Comparison of ENCODE assay signal across 29 mouse cellular contexts in the genomic region with DNA sequence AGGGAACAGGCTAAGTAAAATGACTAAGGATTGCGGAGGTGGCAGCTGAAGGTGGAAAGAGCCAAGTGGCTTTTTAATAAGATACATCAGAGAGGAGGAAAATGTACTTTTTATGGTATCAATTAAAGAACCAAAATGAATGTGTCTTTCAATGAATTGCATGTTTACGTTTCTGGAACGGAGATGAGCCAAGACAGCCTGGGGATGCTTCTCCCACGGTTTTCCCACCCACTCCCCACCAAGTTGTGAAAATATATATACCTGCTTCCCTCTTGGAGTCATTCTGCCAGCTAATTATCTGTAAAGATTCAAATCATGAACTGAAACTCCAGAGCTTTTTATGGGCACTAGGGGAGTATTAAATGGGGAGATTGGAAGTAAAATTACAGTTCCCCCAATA.
A peak's percentile ranks its signal among the peaks of the same experiment; 100 is the strongest.
DNase-seq lines count a peak whose midpoint lies in the region; ATAC-seq lines count a peak whose summit lies in the region.
"Had no signal": no experiment of that assay in that cellular context is flagged by ENCODE, and none has a peak within 500 bp of the region (broad histone marks: within the 10 kb centered on the region; RNA-seq: fewer than 3 reads in every experiment).

No protein-coding gene starts in this region.

- no peak overlapping the region for H3K4me3 ChIP-seq in neural tube, embryonic 13.5 days
- H3K4me3 ChIP-seq in neural tube, embryonic 15.5 days (replicated peaks) = no peak overlapping the region
- H3K4me3 ChIP-seq: embryonic facial prominence, embryonic 15.5 days; forebrain, embryonic 12.5 days; hindbrain, embryonic 12.5 days; intestine, embryonic 15.5 days; limb, embryonic 10.5 days; limb, embryonic 15.5 days; liver, embryonic 13.5 days; midbrain, embryonic 13.5 days; stomach, embryonic 15.5 days had no signal

- H3K27ac ChIP-seq in neural tube, embryonic 13.5 days (replicated peaks) = 0 out of 2 replicates have a peak overlapping the region, but pooled peaks have one; percentile 15
- no peak overlapping the region for H3K27ac ChIP-seq in neural tube, embryonic 15.5 days (replicated peaks)
- H3K27ac ChIP-seq: embryonic facial prominence, embryonic 15.5 days; forebrain, embryonic 12.5 days; hindbrain, embryonic 12.5 days; hindbrain, postnatal 0 days; intestine, embryonic 15.5 days; limb, embryonic 10.5 days; liver, embryonic 13.5 days; macrophage; midbrain, embryonic 13.5 days; stomach, embryonic 15.5 days had no signal

- H3K4me1 ChIP-seq in neural tube, embryonic 13.5 days (replicated peaks) = peaks cover 18% of the 10 kb centered on the region
- peaks cover 14% of the 10 kb centered on the region for H3K4me1 ChIP-seq in neural tube, embryonic 15.5 days
- H3K4me1 ChIP-seq: forebrain, embryonic 12.5 days; hindbrain, embryonic 12.5 days; intestine, embryonic 15.5 days; liver, embryonic 13.5 days; stomach, embryonic 15.5 days had no signal

- intact Hi-C loops in left cerebral cortex, postnatal 25 days (cut with DNase I) = no loop called here

- H3K9me3 ChIP-seq in neural tube, embryonic 13.5 days = 0 out of 2 replicates have a peak, but pooled peaks cover 2% of the 10 kb centered on the region
- H3K9me3 ChIP-seq in neural tube, embryonic 15.5 days (replicated peaks) = no peaks in the 10 kb centered on the region; the same call in 1 of the 2 replicates
- H3K9me3 ChIP-seq: embryonic facial prominence, embryonic 15.5 days; forebrain, embryonic 12.5 days; G1E; hindbrain, embryonic 12.5 days; intestine, embryonic 15.5 days; limb, embryonic 10.5 days; limb, embryonic 15.5 days; liver, embryonic 13.5 days; stomach, embryonic 15.5 days had no signal

- DNase-seq in frontal cortex, postnatal 36 days (ENCODE audit: low spot score in 2 of 2) = peak; percentile 6 to 8
- peak; percentile 4 to 58 for DNase-seq in left cerebral cortex, postnatal 25 days (ENCODE audit: low spot score in 2 of 2)
- DNase-seq in embryo, embryonic 9.5 days (ENCODE audit: extremely low spot score) = no peak
- no peak for DNase-seq in yolk sac, embryonic 10.5 days (ENCODE audit: low spot score)
- DNase-seq: cerebellum, adult 11-12 months; cerebellum, adult 9-11 months; embryo, embryonic 11 days; kidney, adult 2 months; kidney, postnatal 36 days; layer of hippocampus, postnatal 36 days; liver, embryonic 13.5 days; lung, adult 18-20 months; thymus, postnatal 14 days had no signal

- no peak for ATAC-seq in frontal cortex, adult (ENCODE audit: low TSS enrichment)
- no peak; the same call in 1 of the 2 replicates for ATAC-seq in neural tube, embryonic 13.5 days (ENCODE audit: low read depth)
- ATAC-seq in neural tube, embryonic 15.5 days (ENCODE audit: low FRiP score) = no peak
- ATAC-seq: hindbrain, postnatal 0 days; intestine, embryonic 15.5 days; lung, postnatal 0 days; midbrain, embryonic 13.5 days had no signal

- 53% methylated on average over 4 of the region's 4 CpGs for WGBS in neural tube, embryonic 13.5 days
- 27% methylated on average over 4 of the region's 4 CpGs for WGBS in neural tube, embryonic 15.5 days

- H3K9ac ChIP-seq in neural tube, embryonic 13.5 days = no peak overlapping the region
- H3K9ac ChIP-seq in neural tube, embryonic 15.5 days (replicated peaks) = no peak overlapping the region
- H3K9ac ChIP-seq: embryonic facial prominence, embryonic 15.5 days; forebrain, embryonic 12.5 days; hindbrain, embryonic 12.5 days; intestine, embryonic 15.5 days; limb, embryonic 15.5 days; liver, embryonic 13.5 days; midbrain, embryonic 13.5 days; stomach, embryonic 15.5 days had no signal

- no peaks in the 10 kb centered on the region for H3K36me3 ChIP-seq in neural tube, embryonic 13.5 days
- no peaks in the 10 kb centered on the region for H3K36me3 ChIP-seq in neural tube, embryonic 15.5 days
- H3K36me3 ChIP-seq: embryonic facial prominence, embryonic 15.5 days; forebrain, embryonic 12.5 days; G1E; hindbrain, embryonic 12.5 days; intestine, embryonic 15.5 days; limb, embryonic 10.5 days; limb, embryonic 15.5 days; liver, embryonic 13.5 days; midbrain, embryonic 13.5 days; stomach, embryonic 15.5 days had no signal

- no peaks in the 10 kb centered on the region for H3K27me3 ChIP-seq in neural tube, embryonic 13.5 days
- H3K27me3 ChIP-seq in neural tube, embryonic 15.5 days (replicated peaks) = no peaks in the 10 kb centered on the region
- H3K27me3 ChIP-seq: embryonic facial prominence, embryonic 15.5 days; forebrain, embryonic 12.5 days; hindbrain, embryonic 12.5 days; intestine, embryonic 15.5 days; limb, embryonic 15.5 days; liver, embryonic 13.5 days; midbrain, embryonic 13.5 days; stomach, embryonic 15.5 days had no signal

- H3K4me2 ChIP-seq in neural tube, embryonic 13.5 days = no peak overlapping the region
- H3K4me2 ChIP-seq in neural tube, embryonic 15.5 days = no peak overlapping the region
- H3K4me2 ChIP-seq: embryonic facial prominence, embryonic 15.5 days; forebrain, embryonic 12.5 days; heart, embryonic 11.5 days; hindbrain, embryonic 12.5 days; intestine, embryonic 15.5 days; limb, embryonic 15.5 days; liver, embryonic 13.5 days; midbrain, embryonic 13.5 days; stomach, embryonic 15.5 days had no signal

Comparison
In these comparisons a context has a peak if more than half of its experiments do, and no peak if none do; other contexts are left out.
1. DNase-seq: peak in frontal cortex, postnatal 36 days (2 of 2) and left cerebral cortex, postnatal 25 days (2 of 2); none in embryo, embryonic 9.5 days (single experiment) and yolk sac, embryonic 10.5 days (single experiment).